Mouse (Mus musculus) ovary, postnatal 36 days (tissue): ENCODE measurements around the gene Blmh.

Source experiments
- DNase-seq: peaks from one replicate; pipeline ENCODE4 v3.0.0; 2022; ENCODE audit warnings: low spot score, mixed read lengths

Blmh gene

GRCm38 (mm10) chr11:76997916-76998704 is 73.5 kb downstream of the Blmh start, which contains the start of gene Slc6a4:
Gene Slc6a4, plus strand, starts transcription at chr11:76998603.
- peak; percentile 22 for DNase-seq

DNA sequence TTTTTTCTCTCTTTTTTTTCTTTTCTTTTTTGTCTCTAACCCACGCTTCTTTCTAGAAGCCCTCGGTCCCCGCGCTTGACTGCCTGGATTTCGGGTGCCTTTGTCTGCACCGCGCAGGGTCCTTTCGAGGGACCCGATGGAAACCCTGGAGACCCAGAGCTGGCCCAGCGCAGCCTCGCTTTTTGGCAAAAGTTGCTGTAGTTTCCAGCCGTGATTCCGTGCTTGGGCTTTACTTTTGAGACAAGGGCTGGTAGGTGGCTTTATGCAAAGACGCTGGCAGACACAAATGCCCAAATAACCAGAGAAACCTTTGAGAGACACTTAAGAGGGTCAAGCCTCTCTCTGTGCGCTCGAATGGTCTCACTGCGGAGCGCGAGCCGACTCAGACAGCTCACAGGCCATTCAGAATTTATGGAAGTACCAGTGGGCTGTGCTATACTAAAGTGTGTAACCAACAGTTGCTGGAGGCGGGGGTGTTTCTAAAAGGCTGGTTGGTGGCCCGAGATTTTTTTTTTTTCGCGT is 74.2 kb downstream of the Blmh start:
- no peak for DNase-seq

DNA sequence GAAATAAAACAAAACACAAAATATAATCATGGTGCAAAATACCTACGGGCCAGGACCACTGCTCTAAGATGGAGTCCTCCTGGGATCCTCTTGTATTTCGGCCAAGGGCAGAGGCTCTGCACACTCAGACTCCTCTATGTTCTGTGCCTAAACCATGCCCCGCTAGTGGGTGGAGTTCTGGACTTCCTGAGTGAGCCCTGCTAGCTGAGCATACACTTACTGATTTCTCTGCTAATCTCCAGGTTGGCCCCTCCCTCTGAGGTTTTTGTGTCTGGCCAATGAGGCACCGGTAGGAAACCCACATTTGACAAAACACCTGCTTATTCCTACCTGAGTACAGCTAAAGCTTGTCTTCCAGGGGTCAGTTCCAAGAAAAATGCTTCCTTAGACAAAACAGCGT is 76.1 kb downstream of the Blmh start:
- DNase-seq, result no peak

- DNase-seq, result no peak
Measured at GRCm38 (mm10) chr11:77002361-77002760, 77.8 kb downstream of the Blmh start.

DNA sequence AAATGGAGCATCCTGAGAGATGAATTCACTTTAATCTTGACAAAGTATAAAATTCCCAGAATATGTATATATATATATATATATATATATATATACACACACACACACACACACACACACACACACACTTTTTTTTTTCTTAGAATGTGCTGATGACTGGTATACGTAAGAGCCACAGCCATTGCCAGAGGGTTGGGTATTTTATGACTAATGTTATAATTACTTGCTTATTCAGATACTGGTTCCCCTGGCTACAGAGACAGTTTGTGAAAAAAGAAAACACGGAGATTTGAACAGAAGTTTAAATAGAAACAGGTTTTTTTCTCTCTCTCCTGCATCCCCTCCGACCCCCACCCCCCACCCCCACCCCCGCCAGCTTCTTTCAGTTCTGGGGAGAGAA is 81.3 kb downstream of the Blmh start:
- no peak for DNase-seq

DNA sequence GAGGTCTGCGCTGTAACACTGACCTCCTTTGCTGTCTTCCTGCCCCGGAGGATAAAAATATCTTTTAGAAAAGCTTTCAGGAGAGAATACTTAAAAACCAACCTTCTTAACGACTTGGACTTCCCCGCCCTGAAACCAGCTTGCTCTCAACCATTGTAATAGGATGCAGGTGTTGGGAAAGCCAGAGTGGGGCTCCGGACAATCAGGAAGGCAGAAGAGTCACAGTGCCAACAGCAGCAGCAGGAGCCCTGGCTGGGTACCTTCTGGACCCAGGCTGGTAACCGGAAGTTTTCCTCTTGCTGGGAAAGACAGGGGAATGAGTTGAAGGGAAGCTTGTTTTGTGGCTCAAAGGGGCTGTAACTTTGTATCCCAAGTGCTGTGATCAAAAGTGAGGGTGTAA is 82.0 kb downstream of the Blmh start:
- no peak for DNase-seq

GRCm38 (mm10) chr11:77009069-77010025 is 84.7 kb downstream of the Blmh start:
- no peak for DNase-seq

DNA sequence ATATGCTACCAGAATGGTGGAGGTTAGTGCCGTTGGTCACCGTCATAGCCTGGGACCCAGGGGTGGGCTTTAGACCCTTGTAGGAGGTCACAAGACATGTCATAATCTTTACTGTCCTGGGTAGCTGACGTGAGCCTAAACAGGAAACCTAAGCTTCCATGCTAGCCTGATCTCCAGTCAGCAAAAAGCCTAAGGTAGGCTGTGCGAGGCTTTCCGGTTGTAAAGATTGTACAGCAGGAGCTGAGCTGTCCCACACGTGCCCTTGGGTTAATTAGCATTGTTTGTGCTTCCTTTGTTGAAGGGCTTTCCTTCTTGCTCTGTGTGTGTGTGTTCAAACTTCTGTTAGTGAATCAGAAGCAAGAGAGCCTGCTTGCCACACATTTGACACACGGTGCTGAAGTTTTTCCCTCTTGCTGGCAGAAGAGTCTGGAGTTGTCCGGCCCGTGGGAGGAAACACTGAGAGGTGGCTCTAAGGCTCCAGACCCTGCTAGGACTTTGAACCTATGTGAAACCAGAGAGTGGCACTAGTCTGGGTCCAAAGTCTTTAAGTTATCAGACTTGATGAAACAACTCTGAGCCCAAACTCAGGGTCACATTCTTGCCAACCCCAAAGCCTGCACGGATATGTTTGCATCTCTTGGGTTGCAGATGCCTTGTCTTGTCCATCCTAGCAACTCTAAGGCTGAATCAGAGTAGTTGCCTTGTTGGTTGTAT is 86.3 kb downstream of the Blmh start:
- DNase-seq, result no peak

DNA sequence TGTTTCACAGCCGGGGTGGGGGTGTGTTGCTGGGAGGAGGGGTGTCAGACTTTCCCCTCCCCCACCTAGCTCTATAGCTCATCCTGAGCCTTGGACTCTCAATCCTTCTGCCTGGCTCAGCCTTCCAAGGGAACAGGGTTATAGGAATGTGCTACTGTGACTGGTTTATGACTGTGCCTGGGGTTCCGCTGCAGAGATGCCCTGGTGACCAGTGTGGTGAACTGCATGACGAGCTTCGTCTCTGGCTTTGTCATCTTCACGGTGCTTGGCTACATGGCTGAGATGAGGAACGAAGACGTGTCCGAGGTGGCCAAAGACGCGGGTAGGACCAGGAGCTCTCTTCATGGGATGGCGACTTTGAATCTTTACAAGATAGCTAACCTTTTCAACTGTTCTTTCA is 93.4 kb downstream of the Blmh start:
- DNase-seq, result no peak

DNA sequence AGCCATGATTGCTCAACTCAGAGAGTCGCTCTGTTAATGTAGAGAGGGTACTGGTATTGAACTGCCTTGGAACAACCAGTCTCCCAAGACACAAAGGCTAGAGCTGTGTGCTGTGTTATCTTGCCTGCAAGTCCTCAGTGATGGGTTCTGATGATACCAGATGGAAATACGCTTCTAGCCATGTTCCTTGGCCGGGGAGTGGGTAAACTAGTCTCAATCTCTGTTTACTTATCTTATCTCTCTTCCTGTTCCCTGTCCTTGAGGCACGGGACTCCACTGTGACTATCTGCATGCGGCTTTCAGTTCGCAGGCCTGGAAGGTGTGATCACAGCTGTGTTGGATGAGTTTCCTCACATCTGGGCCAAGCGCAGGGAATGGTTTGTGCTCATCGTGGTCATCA is 94.9 kb downstream of the Blmh start:
- no peak for DNase-seq

DNA sequence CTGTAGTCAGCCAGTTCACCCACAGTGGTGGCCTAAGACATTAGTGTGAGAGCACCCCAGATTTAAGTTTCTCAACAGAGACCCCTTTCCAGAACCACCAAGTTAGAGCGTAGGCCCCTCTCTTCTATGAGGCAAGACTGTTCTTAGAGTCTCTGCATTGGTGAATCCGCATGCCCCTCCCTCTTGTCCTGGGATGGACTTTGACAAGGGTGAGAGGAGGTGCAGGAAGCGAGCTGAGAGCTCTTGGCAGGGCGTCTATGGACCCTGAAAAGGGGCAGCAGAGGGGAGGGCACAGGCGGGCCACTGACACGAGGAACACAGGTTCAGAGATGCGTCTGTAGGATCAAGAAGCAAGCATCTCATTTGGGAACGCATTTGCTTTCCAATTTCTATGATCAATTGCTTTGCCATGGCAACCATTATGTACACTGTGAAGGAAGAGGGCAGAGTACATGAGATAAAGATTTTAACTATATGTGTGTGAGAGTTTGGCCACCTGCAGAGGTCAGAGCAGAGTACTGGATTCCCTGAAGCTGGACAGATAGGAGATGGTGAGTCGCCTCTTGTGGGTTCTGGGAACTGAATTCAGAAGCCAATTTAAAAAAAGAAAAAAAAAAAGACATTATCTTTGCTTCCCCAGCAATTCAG is 97.3 kb downstream of the Blmh start:
- DNase-seq, result no peak

GRCm38 (mm10) chr11:77026559-77026958 is 102.0 kb downstream of the Blmh start:
- no peak for DNase-seq

DNA sequence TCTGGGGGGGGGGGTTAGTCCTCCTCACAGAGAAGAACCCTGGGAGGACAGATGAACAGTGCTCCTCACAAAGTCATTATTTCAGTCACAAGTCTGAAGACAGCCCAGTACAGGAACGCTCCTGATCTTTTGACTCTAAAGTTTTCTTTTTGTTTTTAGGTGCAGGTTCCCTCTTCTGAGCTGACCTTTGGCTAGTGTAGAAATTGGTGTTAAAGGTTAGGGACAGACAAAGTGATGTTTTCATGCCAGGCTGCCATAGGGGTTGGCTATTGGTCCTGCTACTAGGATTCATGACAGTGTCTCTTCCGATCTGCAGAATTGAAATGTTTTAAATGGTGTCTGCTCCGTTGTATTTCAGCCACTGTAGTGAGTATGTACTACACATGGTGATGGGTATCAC is 103.5 kb downstream of the Blmh start:
- DNase-seq, result no peak

DNA sequence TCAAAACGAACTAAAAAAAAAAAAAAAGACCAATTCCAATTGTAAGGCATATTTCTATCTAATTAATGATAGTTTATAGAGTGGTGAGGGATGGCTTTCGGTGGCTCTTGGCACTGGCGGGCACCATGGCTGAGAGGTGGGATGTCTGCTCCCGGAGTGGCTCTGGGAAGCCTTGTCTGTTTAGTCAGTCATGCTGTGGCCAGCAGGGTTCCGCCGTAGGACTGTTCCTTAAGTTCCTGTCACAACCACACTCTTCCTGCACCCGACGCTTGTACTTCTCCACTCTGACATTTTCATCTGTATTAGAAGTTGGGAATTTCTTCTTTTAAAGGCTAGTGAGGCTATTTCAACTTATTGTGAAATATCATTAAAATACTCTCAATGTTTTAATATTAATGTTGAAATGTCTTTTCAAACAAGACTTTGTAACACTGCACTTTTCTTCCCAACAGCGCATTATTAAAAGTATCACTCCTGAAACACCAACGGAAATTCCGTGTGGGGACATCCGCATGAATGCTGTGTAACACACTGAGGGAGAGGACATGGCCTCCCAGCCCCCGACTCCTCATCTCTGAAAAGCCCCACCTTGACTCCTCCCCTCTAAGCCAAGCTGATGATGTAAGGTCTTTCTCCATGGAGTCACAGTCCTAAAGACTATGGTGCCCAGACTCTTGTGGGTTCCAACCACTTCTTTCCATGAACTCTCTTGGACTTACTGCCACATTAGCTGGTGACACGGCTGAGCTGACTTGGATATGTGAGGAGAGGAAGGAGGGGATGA is 106.7 kb downstream of the Blmh start:
- no peak for DNase-seq
